Mouse (Mus musculus) 3134 (cell line): Measurements from ENCODE around the gene Olfr92.

Source experiments
- DNase-seq: peaks from one replicate; pipeline ENCODE4 v3.0.0-alpha.2; 2011; ENCODE audit warnings: low spot score; ENCODE audit not compliant: insufficient read length; ENCODE audit errors: extremely low read depth

Olfr92 gene

DNA sequence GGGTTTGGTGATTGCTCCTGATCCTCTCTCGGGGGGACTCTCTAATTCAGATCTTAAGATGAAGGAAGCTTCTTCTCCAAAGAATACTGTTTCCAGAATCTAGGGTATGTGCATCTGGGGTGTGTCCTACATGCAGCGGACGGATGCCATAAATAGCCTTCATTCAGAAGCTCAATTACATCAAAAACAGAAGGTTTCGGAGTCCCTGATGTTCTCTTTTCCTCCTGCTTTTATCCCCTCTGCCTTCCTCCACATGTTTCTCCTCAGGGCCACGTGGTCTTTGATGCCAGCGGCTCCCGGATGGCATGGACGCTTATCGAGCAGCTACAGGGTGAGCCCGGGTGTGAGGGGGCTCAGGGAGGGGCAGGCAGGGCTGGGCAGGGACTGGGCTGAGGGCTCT, 56.8 kb downstream of the Olfr92 start:
- DNase-seq: no peak

DNA sequence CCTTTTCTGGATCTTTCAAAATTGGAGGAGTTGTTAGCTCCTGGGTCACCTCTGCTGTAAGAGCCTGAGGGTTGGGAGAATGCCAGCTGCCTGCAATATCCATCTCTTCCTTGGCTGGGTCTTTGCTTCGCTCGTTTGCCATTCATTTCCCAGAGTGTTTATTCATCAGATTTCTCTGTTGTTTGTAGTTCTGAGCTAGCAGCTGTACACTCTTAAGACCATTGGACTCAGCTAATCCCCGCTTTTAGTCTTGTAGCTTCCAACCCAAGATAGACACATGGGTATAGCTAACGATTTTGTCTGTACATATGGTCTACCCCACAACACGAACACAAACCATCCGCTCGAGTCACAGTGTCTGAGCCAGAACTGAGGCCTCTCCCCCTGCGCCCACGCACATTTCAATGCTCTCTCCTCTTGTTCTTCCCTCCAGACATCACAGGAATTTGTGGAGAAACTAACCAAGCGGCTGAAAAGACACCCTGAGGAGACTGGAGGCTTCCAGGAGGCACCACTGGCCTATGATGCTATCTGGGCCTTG, 57.7 kb downstream of the Olfr92 start:
- no peak for DNase-seq

DNA sequence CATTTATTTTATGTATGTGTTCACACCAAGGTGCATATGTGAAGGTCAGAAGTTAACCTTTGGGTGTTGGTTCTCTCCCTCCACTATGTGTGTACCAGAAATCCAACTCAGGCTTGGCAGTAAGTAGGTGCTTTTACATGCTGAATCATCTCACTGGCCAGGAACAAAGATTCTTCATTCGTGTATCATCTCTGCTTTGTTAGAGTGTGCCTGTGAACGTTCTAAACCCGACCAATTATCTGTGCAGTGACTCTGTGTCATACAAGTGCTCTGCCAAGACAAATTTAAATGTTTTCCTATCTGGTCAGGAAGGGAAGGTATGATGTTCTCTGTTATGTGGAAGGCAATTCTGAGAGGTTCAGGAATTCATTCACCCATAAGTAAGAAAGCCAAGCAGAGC, 58.5 kb downstream of the Olfr92 start:
- DNase-seq: no peak
